Mouse (Mus musculus) liver, embryonic 16.5 days (tissue): ENCODE results near the gene Sit1. TPM values are rescaled to one million over a fixed set of nuclear protein-coding genes. Genes with fewer than 3 reads are reported as not detected.
A peak's percentile ranks its signal among the peaks of the same experiment; 100 is the strongest.

ENCODE experiments used
- ATAC-seq: fragments of 200-750 bp; cut with Nextera tagmentation; 2 replicates; pipeline ENCODE4 v1.8.0; 2017; ENCODE audit warnings: low read depth, mild to moderate bottlenecking, moderate number of reproducible peaks, moderate library complexity
- H3K27ac ChIP-seq: fragments of 300-500 bp; sonication (generic); 2 replicates; pipeline ENCODE4 v1.5.1; 2014; ENCODE audit warnings: mild to moderate bottlenecking, low read length
- H3K27me3 ChIP-seq: fragments of 300-500 bp; sonication (generic); 2 replicates; pipeline ENCODE4 v1.6.1; 2014; ENCODE audit warnings: low read depth, low read length, mixed read lengths; ENCODE audit not compliant: control insufficient read depth, insufficient read depth
- H3K36me3 ChIP-seq: fragments of 300-500 bp; sonication (generic); 2 replicates; pipeline ENCODE4 v1.6.1; 2014; ENCODE audit warnings: mild to moderate bottlenecking; ENCODE audit not compliant: control insufficient read depth, insufficient read depth
- H3K4me1 ChIP-seq: fragments of 300-500 bp; sonication (generic); 2 replicates; pipeline ENCODE4 v1.6.1; 2014; ENCODE audit warnings: low read depth, low read length, mixed read lengths; ENCODE audit not compliant: control insufficient read depth
- H3K4me2 ChIP-seq: fragments of 300-500 bp; sonication (generic); 2 replicates; pipeline ENCODE4 v1.6.1; 2014; ENCODE audit warnings: low read depth, low read length, mixed read lengths
- H3K4me3 ChIP-seq: fragments of 300-500 bp; sonication (generic); 2 replicates; pipeline ENCODE4 v1.5.1; 2014; ENCODE audit warnings: low read depth, mild to moderate bottlenecking, low read length
- H3K9ac ChIP-seq: fragments of 300-500 bp; sonication (generic); 2 replicates; pipeline ENCODE4 v1.6.1; 2014; ENCODE audit warnings: low read depth, low read length
- H3K9me3 ChIP-seq: fragments of 300-500 bp; sonication (generic); replicated peaks from 2 replicates; pipeline ENCODE4 v1.6.1; 2016; ENCODE audit warnings: low read length; ENCODE audit not compliant: control insufficient read depth
- WGBS: fragments of 180-500 bp; shearing (Covaris S2); extraction: QIAGEN DNeasy Blood & Tissue Kit; methylation state at CpG from one replicate; pipeline ENCODE4 v1.1.7; 2014; ENCODE audit not compliant: insufficient replicate concordance; 5-methylcytosine and 5-hydroxymethylcytosine counted together
- polyA plus RNA-seq: library from polyadenylated mRNA; unstranded; fragments of >200 nt; fragmentation: Nextera tagmentation; extraction: Ambion mirVana; gene quantifications from 2 replicates; pipeline ENCODE4 v1.2.1, GENCODE M21; 2015

The Sit1 gene
- polyA plus RNA-seq, 1 experiment from 2014 or later = 0.27 TPM

- Histone ChIP-seq H3K4me1 (no peaks in the 10 kb centered on the region), H3K27me3 (no peaks in the 10 kb centered on the region), H3K27ac (no peak overlapping the region), H3K9me3 (no peaks in the 10 kb centered on the region), H3K9ac (no peak overlapping the region), H3K4me2 (no peak overlapping the region), H3K36me3 (no peaks in the 10 kb centered on the region), H3K4me3 (no peak overlapping the region)
- ATAC-seq = no peak
- 49% methylated on average over 5 of the region's 5 CpGs for WGBS
These were observed 20.4 kb downstream of the Sit1 start for GRCm38 (mm10) chr4:43463102-43463501.

- Histone ChIP-seq H3K4me3 (no peak overlapping the region), H3K9ac (no peak overlapping the region), H3K9me3 (no peaks in the 10 kb centered on the region), H3K36me3 (no peaks in the 10 kb centered on the region), H3K4me1 (no peaks in the 10 kb centered on the region), H3K4me2 (no peak overlapping the region), H3K27ac (no peak overlapping the region), H3K27me3 (peaks cover 28% of the 10 kb centered on the region)
- WGBS = 20% methylated on average over 8 of the region's 8 CpGs
- ATAC-seq = no peak
These were observed 26.4 kb downstream of the Sit1 start for GRCm38 (mm10) chr4:43457124-43457523.

GRCm38 (mm10) chr4:43456470-43456869, 27.1 kb downstream of the Sit1 start:
- H3K4me3 ChIP-seq = no peak overlapping the region
- H3K4me1 ChIP-seq = no peaks in the 10 kb centered on the region
- no peak for ATAC-seq
- H3K9me3 ChIP-seq = no peaks in the 10 kb centered on the region
- H3K27ac ChIP-seq = no peak overlapping the region; the same call in 1 of the 2 replicates
- no peak overlapping the region for H3K4me2 ChIP-seq
- H3K9ac ChIP-seq = no peak overlapping the region
- no peaks in the 10 kb centered on the region for H3K36me3 ChIP-seq
- WGBS = 26% methylated on average over 4 of the region's 4 CpGs
- H3K27me3 ChIP-seq = peaks cover 33% of the 10 kb centered on the region

DNA sequence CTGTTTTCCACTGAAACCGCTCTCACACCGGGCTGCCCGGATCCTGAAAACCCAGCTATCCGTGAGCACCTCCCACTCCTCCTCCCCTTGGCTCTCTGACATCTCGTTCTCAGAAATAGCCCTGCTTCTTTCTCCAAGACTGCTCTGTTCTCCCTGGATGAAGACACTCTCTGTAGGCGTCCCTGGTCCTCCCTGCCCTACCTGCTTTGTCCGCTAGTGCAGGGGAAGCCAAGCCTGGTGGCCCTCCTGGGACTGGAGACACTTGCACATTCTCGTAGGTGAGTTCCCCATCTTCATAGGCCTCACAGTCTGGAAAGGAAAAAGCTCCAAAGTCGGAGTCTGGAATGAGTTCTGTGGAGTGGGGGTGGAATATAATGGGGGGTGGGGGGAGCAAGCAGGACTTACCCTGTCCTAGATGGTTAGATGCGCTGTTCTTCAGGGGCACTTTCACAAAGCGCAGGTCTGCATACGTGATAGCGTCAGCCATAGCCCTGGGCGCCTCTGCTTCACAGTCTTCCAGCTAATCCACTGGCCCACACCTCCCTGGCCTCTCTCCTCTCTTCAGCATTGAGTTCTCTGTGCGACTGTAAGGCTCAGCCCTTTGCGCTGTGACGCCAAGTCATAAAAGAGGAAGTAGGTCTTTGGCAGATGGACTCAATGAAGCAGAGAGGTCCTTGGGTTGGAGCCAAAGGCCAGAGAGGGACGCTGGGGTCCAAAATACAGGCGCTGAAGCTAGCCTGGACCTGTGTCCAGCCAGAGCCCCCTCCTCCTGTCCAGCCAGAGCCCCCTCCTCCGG, 29.3 kb downstream of the Sit1 start, which contains the start of gene Cd72:
Gene Cd72 (minus strand): TSS at position 588 of the 796 bp plus-strand sequence.
- no peak within 1 kb of the TSS for H3K9ac ChIP-seq
- H3K36me3 ChIP-seq = no peaks in the 10 kb centered on the region
- H3K9me3 ChIP-seq = no peaks in the 10 kb centered on the region
- H3K27me3 ChIP-seq = peaks cover 33% of the 10 kb centered on the region
- no peaks in the 10 kb centered on the region for H3K4me1 ChIP-seq
- 15% methylated on average over 20 of the region's 20 CpGs for WGBS
- H3K27ac ChIP-seq = no peak within 1 kb of the TSS
- ATAC-seq = no peak
- no peak within 1 kb of the TSS for H3K4me2 ChIP-seq
- H3K4me3 ChIP-seq = no peak within 1 kb of the TSS

DNA sequence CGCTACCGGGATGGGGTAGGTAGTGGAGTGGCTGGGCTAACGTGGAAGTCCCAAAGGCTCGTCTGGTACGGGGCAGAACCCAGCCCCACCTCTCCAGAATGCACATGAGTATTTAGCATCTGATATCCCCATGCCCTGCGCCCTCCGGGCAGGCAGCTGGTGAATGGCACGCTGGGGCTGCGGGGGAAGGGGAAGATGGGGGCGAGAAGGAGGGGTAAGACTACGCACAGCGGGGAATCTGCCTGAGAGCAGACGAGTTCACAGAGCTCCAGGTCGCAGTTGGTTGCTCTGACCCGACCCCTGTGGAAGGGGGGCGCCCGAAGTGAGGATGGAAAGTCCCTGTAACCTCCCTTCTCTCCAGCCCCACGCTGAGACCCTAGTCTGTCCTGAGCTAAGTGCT, 30.1 kb downstream of the Sit1 start:
- H3K36me3 ChIP-seq = no peaks in the 10 kb centered on the region
- H3K9ac ChIP-seq = no peak overlapping the region
- no peak for ATAC-seq
- 1% methylated on average over 18 of the region's 18 CpGs for WGBS
- H3K4me1 ChIP-seq = no peaks in the 10 kb centered on the region
- no peak overlapping the region for H3K4me2 ChIP-seq
- H3K27ac ChIP-seq = no peak overlapping the region
- no peaks in the 10 kb centered on the region for H3K9me3 ChIP-seq
- peaks cover 33% of the 10 kb centered on the region for H3K27me3 ChIP-seq
- H3K4me3 ChIP-seq = no peak overlapping the region

GRCm38 (mm10) chr4:43452315-43452714, 31.2 kb downstream of the Sit1 start:
- WGBS = 41% methylated on average over 11 of the region's 11 CpGs
- H3K27me3 ChIP-seq = peaks cover 33% of the 10 kb centered on the region

GRCm38 (mm10) chr4:43448554-43448953, 35.0 kb downstream of the Sit1 start:
- Histone ChIP-seq H3K9me3 (no peaks in the 10 kb centered on the region), H3K27ac (no peak overlapping the region), H3K9ac (no peak overlapping the region), H3K4me2 (no peak overlapping the region), H3K36me3 (no peaks in the 10 kb centered on the region; the same call in 1 of the 2 replicates), H3K27me3 (peaks cover 23% of the 10 kb centered on the region), H3K4me1 (peaks cover under 1% of the 10 kb centered on the region; the same call in 1 of the 2 replicates), H3K4me3 (no peak overlapping the region)
- ATAC-seq = no peak
- 66% methylated on average over 3 of the region's 3 CpGs for WGBS

More at GRCm38 (mm10) chr4:43452315-43452714, 31.2 kb downstream of the Sit1 start:
- Histone ChIP-seq H3K36me3 (no peaks in the 10 kb centered on the region), H3K4me1 (no peaks in the 10 kb centered on the region), H3K9me3 (no peaks in the 10 kb centered on the region), H3K27ac (no peak overlapping the region), H3K9ac (no peak overlapping the region), H3K4me2 (no peak overlapping the region), H3K4me3 (no peak overlapping the region)
- no peak for ATAC-seq

- Histone ChIP-seq H3K9ac (no peak overlapping the region), H3K36me3 (no peaks in the 10 kb centered on the region; the same call in 1 of the 2 replicates), H3K27ac (no peak overlapping the region), H3K4me2 (no peak overlapping the region), H3K27me3 (peaks cover 22% of the 10 kb centered on the region), H3K9me3 (no peaks in the 10 kb centered on the region), H3K4me1 (peaks cover 12% of the 10 kb centered on the region), H3K4me3 (no peak overlapping the region)
- no peak for ATAC-seq
- 81% methylated on average over 13 of the region's 13 CpGs for WGBS
These were observed 36.3 kb downstream of the Sit1 start for GRCm38 (mm10) chr4:43447251-43447650.

GRCm38 (mm10) chr4:43443511-43443910, 40.0 kb downstream of the Sit1 start:
- peak overlapping the region; percentile 76 for H3K9ac ChIP-seq
- H3K4me3 ChIP-seq = peak overlapping the region; percentile 72
- ATAC-seq = no peak
- peaks cover 15% of the 10 kb centered on the region for H3K27me3 ChIP-seq
- H3K9me3 ChIP-seq = no peaks in the 10 kb centered on the region
- 4% methylated on average over 27 of the region's 28 CpGs for WGBS
- no peaks in the 10 kb centered on the region; the same call in 1 of the 2 replicates for H3K36me3 ChIP-seq
- H3K4me2 ChIP-seq = peak overlapping the region; percentile 97
- H3K27ac ChIP-seq = no peak overlapping the region
- H3K4me1 ChIP-seq = peaks cover 12% of the 10 kb centered on the region
